ENCODE assay signal across 8 mouse cellular contexts in the genomic region with DNA sequence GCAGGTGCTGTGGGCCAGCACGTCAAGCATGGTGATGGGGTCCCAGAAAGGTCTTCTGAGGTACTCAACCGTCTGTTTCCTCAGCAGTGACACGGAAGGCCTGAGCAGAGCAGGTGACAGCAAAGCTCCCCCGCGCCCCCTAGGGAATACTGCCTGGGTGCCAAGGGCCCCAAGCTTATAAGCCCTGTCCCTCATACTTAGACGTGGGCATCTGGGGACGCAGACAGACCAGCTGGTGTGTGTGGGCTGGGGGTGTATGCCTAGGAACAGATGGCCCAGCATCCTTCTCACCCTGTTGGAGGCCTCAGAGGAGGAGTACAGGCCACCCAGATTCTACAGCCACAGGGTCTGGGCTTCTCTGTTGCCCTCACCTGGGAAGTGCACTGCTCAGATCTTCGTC.
DNase-seq lines count a peak whose midpoint lies in the region; ATAC-seq and TF ChIP-seq lines count a peak whose summit lies in the region.

No protein-coding gene starts in this region.

- no peaks in the 10 kb centered on the region for H3K9me3 ChIP-seq in megakaryocyte, embryonic 14.5 days
- H3K9me3 ChIP-seq in hindbrain, postnatal 0 days (ENCODE audit: low read length): no peaks in the 10 kb centered on the region
- no peaks in the 10 kb centered on the region for H3K9me3 ChIP-seq in intestine, embryonic 16.5 days (ENCODE audit: control insufficient read depth, low read length)

- peak overlapping the region; percentile 58; the same call in 1 of the 2 replicates for H3K27ac ChIP-seq in hindbrain, postnatal 0 days
- H3K27ac ChIP-seq in intestine, embryonic 16.5 days (ENCODE audit: low read length): no peak overlapping the region

- no peak overlapping the region for H3K9ac ChIP-seq in hindbrain, postnatal 0 days (replicated peaks; ENCODE audit: low read length)
- H3K9ac ChIP-seq in intestine, embryonic 16.5 days (ENCODE audit: low read depth, low read length): no peak overlapping the region

- no peak for DNase-seq in frontal cortex, postnatal 10 days (ENCODE audit: low spot score in 2 of 2)
- DNase-seq in hindbrain, postnatal 0 days (ENCODE audit: low spot score): peak; percentile 59
- DNase-seq in spleen, adult 18-20 months: peak; percentile 78
- no peak for DNase-seq in neural tube, embryonic 10.5 days (ENCODE audit: extremely low spot score, low spot score)

- 66% methylated on average over 8 of the region's 8 CpGs for WGBS in hindbrain, postnatal 0 days
- whole genome bisulfite sequencing in intestine, embryonic 16.5 days: 80% methylated on average over 8 of the region's 8 CpGs

- H3K27me3 ChIP-seq in megakaryocyte, embryonic 14.5 days (replicated peaks): no peaks in the 10 kb centered on the region
- no peaks in the 10 kb centered on the region for H3K27me3 ChIP-seq in hindbrain, postnatal 0 days (ENCODE audit: insufficient read depth, low read length)
- no peaks in the 10 kb centered on the region for H3K27me3 ChIP-seq in intestine, embryonic 16.5 days (replicated peaks; ENCODE audit: control insufficient read depth, insufficient read depth, low read length)

- peak overlapping the region; percentile 67 for H3K4me3 ChIP-seq in megakaryocyte, embryonic 14.5 days (replicated peaks)
- no peak overlapping the region for H3K4me3 ChIP-seq in hindbrain, postnatal 0 days (ENCODE audit: low read length)
- H3K4me3 ChIP-seq in intestine, embryonic 16.5 days (ENCODE audit: low read length): no peak overlapping the region

- H3K4me1 ChIP-seq in megakaryocyte, embryonic 14.5 days: peaks cover 98% of the 10 kb centered on the region
- peaks cover 14% of the 10 kb centered on the region; the same call in 1 of the 2 replicates for H3K4me1 ChIP-seq in hindbrain, postnatal 0 days (ENCODE audit: insufficient read depth, low read length)
- no peaks in the 10 kb centered on the region for H3K4me1 ChIP-seq in intestine, embryonic 16.5 days (ENCODE audit: control insufficient read depth, insufficient read depth, low read length)

- TF ChIP-seq CTCF in hindbrain, postnatal 0 days (IDR thresholded peaks at IDR 0.05; ENCODE audit: low read depth): no peak

- peak; percentile 36 for ATAC-seq in frontal cortex, adult (ENCODE audit: low TSS enrichment)
- no peak for ATAC-seq in megakaryocyte, adult 5-6 weeks (ENCODE audit: poor library complexity, severe bottlenecking)
- ATAC-seq in hindbrain, postnatal 0 days: peak; percentile 36; the same call in 1 of the 2 replicates
- ATAC-seq in intestine, embryonic 16.5 days: no peak

- H3K4me2 ChIP-seq in hindbrain, postnatal 0 days (ENCODE audit: low read depth, low read length): no peak overlapping the region
- no peak overlapping the region for H3K4me2 ChIP-seq in intestine, embryonic 16.5 days (ENCODE audit: low read depth, low read length)

- H3K36me3 ChIP-seq in megakaryocyte, embryonic 14.5 days (replicated peaks; ENCODE audit: low read length): peaks cover 71% of the 10 kb centered on the region
- no peaks in the 10 kb centered on the region for H3K36me3 ChIP-seq in hindbrain, postnatal 0 days (ENCODE audit: insufficient read depth, low read length)
- peaks cover 2% of the 10 kb centered on the region; the same call in 1 of the 2 replicates for H3K36me3 ChIP-seq in intestine, embryonic 16.5 days (ENCODE audit: control insufficient read depth, insufficient read depth, low read length)

Comparison
In these comparisons a context has a peak if more than half of its experiments do, and no peak if none do; other contexts are left out.
1. ATAC-seq: peak in frontal cortex, adult (single experiment) and hindbrain, postnatal 0 days (single experiment); none in megakaryocyte, adult 5-6 weeks (single experiment) and intestine, embryonic 16.5 days (single experiment).
2. DNase-seq: peak in hindbrain, postnatal 0 days (single experiment) and spleen, adult 18-20 months (2 of 2); none in frontal cortex, postnatal 10 days (0 of 2) and neural tube, embryonic 10.5 days (single experiment).